Mouse (Mus musculus) testis, adult 2 months (tissue): ENCODE results near the gene Pgam2. TPM values are rescaled to one million over a fixed set of nuclear protein-coding genes. Genes with fewer than 3 reads are reported as not detected.
A peak's percentile ranks its signal among the peaks of the same experiment; 100 is the strongest.

Experiments used
- H3K27ac ChIP-seq: fragments of 200-500 bp; 2 replicates; pipeline ENCODE4 v1.5.1; 2012; ENCODE audit warnings: low read depth, low read length; ENCODE audit not compliant: control insufficient read depth, insufficient read depth
- H3K27me3 ChIP-seq: fragments of 200-500 bp; 2 replicates; pipeline ENCODE4 v1.6.1; 2012; ENCODE audit warnings: mild to moderate bottlenecking, low read length, moderate library complexity; ENCODE audit not compliant: control insufficient read depth, insufficient read depth
- H3K36me3 ChIP-seq: fragments of 200-500 bp; 2 replicates; pipeline ENCODE4 v1.6.1; 2012; ENCODE audit warnings: mild to moderate bottlenecking, low read length; ENCODE audit not compliant: control insufficient read depth, insufficient read depth
- H3K4me1 ChIP-seq: fragments of 200-500 bp; 2 replicates; pipeline ENCODE4 v1.6.1; 2012; ENCODE audit warnings: low read length; ENCODE audit not compliant: control insufficient read depth, insufficient read depth
- H3K4me3 ChIP-seq: fragments of 200-500 bp; 2 replicates; pipeline ENCODE4 v1.5.1; 2012; ENCODE audit warnings: low read depth, mild to moderate bottlenecking, low read length, moderate library complexity, mixed read lengths; ENCODE audit not compliant: control insufficient read depth
- CTCF ChIP-seq: fragments of 200-500 bp; IDR thresholded peaks from 2 replicates; pipeline ENCODE4 v1.5.1; 2012; ENCODE audit warnings: low read depth, mild to moderate bottlenecking, inconsistent platforms, low read length, moderate library complexity; ENCODE audit not compliant: control insufficient read depth, insufficient read depth, insufficient replicate concordance
- POLR2A ChIP-seq: fragments of 200-500 bp; IDR thresholded peaks from 2 replicates; pipeline ENCODE4 v1.6.1; 2012; ENCODE audit warnings: low read depth, mild to moderate bottlenecking, inconsistent platforms, low read length, moderate library complexity; ENCODE audit not compliant: control insufficient read depth
- polyA plus RNA-seq: library from polyadenylated mRNA; depleted of rRNA; stranded (reverse); fragments of >200 nt; gene quantifications from 2 replicates; pipeline ENCODE4 v1.2.3, GENCODE M21; 2012

Gene Pgam2
- polyA plus RNA-seq, 1 experiment: 1,767 TPM

DNA sequence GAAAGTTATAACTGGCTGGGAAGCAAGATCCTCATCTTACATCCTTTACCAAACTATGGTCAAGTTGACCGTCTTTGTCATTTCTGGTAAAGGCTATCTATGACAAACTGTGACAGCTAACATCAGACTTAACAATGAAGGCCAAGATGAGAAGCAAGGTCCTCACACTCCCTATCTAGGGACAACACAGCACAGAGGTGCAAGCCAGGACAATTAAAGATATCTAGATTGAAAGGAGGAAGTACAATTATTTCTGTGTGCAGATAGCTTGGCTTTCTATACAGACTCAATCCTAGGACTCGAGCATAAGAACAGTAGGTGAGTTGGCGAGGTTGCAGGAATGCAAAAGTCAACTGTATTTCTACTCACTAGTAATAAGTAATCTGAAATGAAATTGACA, 2.2 kb upstream of the Pgam2 start:
- TF ChIP-seq CTCF: no peak
- no peak for TF ChIP-seq POLR2A
- H3K27ac ChIP-seq: no peak overlapping the region
- no peak overlapping the region for H3K4me3 ChIP-seq
- H3K27me3 ChIP-seq: no peaks in the 10 kb centered on the region
- peaks cover 16% of the 10 kb centered on the region for H3K4me1 ChIP-seq
- H3K36me3 ChIP-seq: no peaks in the 10 kb centered on the region

GRCm38 (mm10) chr11:5804174-5804573, 641 bp upstream of the Pgam2 start:
- TF ChIP-seq POLR2A (no peak), CTCF (no peak)
- Histone ChIP-seq H3K4me3 (peak overlapping the region; percentile 79), H3K36me3 (no peaks in the 10 kb centered on the region), H3K4me1 (peaks cover 16% of the 10 kb centered on the region), H3K27ac (peak overlapping the region; percentile 92; the same call in 1 of the 2 replicates), H3K27me3 (no peaks in the 10 kb centered on the region)

DNA sequence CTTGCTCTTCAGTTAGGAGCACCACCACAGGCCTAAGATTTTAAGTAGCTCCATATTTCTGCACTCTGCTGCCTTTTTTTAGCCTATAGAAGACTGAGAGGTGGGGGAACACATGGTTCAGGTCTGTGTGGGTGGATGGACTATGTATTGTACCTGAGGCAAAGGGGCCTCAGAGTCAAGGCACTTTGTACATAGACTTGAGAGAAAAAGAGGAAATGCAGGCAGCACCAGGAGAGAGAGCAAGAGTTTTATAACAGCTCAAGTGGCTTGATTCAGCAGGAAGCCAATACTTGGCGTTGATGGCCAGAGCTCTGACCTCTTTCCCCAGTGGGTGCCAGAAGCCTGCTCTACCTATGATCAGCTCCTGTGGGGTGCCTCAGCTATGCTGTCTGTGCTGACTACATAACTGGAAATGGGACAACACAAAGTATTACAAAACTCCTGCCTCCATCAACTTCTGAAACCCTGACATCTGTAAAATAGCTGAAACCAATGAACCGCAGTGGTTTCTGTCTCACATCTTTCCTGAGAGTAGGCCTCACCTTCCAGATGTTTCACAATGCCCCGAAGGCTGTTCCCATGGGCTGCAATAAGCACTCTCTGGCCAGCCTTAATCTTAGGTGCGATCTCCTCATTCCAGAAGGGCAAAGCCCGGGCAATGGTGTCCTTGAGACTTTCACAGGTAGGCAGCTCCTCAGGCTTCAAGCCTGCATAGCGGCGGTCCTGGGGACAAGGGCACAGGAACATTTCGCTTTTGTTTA, 896 bp downstream of the Pgam2 start:
- Histone ChIP-seq H3K27me3 (no peaks in the 10 kb centered on the region), H3K4me3 (peak overlapping the region; percentile 91), H3K4me1 (peaks cover 16% of the 10 kb centered on the region), H3K36me3 (no peaks in the 10 kb centered on the region), H3K27ac (peak overlapping the region; percentile 92)
- TF ChIP-seq POLR2A (no peak), CTCF (no peak)

- H3K27ac ChIP-seq: no peak overlapping the region
- no peaks in the 10 kb centered on the region; the same call in 1 of the 2 replicates for H3K36me3 ChIP-seq
- no peaks in the 10 kb centered on the region for H3K27me3 ChIP-seq
These were observed 1.5 kb downstream of the Pgam2 start for GRCm38 (mm10) chr11:5802005-5802404.

GRCm38 (mm10) chr11:5801511-5801910, 2.0 kb downstream of the Pgam2 start:
- Histone ChIP-seq H3K4me3 (peak overlapping the region; percentile 91), H3K27me3 (no peaks in the 10 kb centered on the region), H3K27ac (no peak overlapping the region), H3K4me1 (peaks cover 16% of the 10 kb centered on the region), H3K36me3 (no peaks in the 10 kb centered on the region; the same call in none of the 2 replicates)
- TF ChIP-seq CTCF (no peak), POLR2A (no peak)

More at GRCm38 (mm10) chr11:5802005-5802404, 1.5 kb downstream of the Pgam2 start:
- Histone ChIP-seq H3K4me3 (peak overlapping the region; percentile 91), H3K4me1 (peaks cover 16% of the 10 kb centered on the region)
- TF ChIP-seq POLR2A: no peak
- no peak for TF ChIP-seq CTCF

- Histone ChIP-seq H3K36me3 (no peaks in the 10 kb centered on the region; the same call in none of the 2 replicates), H3K4me1 (peaks cover 16% of the 10 kb centered on the region), H3K27ac (no peak overlapping the region), H3K27me3 (no peaks in the 10 kb centered on the region), H3K4me3 (no peak overlapping the region)
- TF ChIP-seq POLR2A (no peak), CTCF (no peak)
These were observed 3.7 kb downstream of the Pgam2 start for GRCm38 (mm10) chr11:5799621-5800490.

DNA sequence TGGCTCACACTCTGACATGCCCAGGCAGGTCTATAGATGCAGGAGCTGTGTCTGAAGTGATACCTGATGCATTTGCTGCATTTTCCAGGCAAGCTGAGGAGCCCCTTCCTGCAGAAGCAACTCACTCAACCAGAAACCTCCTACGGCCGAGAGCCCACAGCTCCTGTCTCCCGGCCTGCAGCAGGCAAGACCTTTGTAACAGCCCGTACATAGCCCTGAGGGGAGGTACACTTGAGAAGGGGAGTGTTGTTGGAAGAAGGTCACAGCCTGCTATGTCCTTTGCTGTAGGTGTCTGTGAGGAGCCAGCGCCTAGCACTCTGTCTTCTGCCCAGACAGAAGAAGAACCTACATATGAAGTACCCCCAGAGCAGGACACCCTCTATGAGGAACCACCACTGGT, 5.6 kb downstream of the Pgam2 start:
- Histone ChIP-seq H3K27ac (no peak overlapping the region), H3K4me1 (peaks cover 5% of the 10 kb centered on the region), H3K4me3 (no peak overlapping the region), H3K36me3 (no peaks in the 10 kb centered on the region; the same call in none of the 2 replicates), H3K27me3 (no peaks in the 10 kb centered on the region)
- TF ChIP-seq POLR2A (no peak), CTCF (no peak)
